Mouse (Mus musculus): ENCODE results near the gene Dync2li1. TPM values are rescaled to one million over a fixed set of nuclear protein-coding genes. Genes with fewer than 3 reads are reported as not detected.

Dync2li1 gene
- total and polyA plus RNA-seq, 3 experiments, result 0.08 TPM; not detected in 2

DNA sequence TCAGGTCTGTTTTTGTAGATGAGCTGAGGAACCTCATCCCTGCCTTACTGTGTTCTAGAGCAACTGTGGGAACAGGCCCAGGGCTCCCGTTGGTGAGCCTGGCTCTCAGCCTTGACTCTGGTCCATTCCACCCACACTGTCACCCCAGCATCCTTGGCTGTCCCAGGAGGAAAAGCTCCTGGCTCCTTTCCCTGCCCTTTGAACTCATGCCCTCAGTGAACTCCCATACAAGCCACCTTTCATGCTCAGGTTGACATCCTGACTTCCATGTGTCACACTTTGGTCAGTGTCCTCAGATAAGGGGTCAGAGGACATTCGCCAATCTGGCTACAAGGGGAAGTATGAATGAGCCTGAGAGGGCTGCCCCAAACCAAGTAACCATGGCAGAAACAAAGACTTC is 67.4 kb downstream of the Dync2li1 start:
- Histone ChIP-seq H3K79me2 (ENCODE audit: control insufficient read depth, insufficient read depth, low read length, poor library complexity) (no peaks in the 10 kb centered on the region), H3K4me3 (ENCODE audit: control insufficient read depth in 1 of 2, insufficient read depth in 1 of 2, low read depth in 2 of 2, low read length in 2 of 2) (no peak overlapping the region), H3K4me1 (ENCODE audit: control insufficient read depth in 1 of 2, insufficient read depth in 2 of 2, low read length in 2 of 2) (no peaks in the 10 kb centered on the region), H3K9ac (ENCODE audit: control insufficient read depth, low read depth, low read length, poor library complexity, severe bottlenecking) (no peak overlapping the region), H3K9me3 (replicated peaks; ENCODE audit: insufficient read depth, low read length) (no peaks in the 10 kb centered on the region), H3K27me3 (ENCODE audit: control insufficient read depth in 1 of 2, insufficient read depth in 2 of 2, low read length in 2 of 2) (peaks cover 3 to 7% of the 10 kb centered on the region in 2 experiments; a peak in 3 of 4 replicates), H3K27ac (ENCODE audit: control insufficient read depth, low read depth, low read length) (no peak overlapping the region), H3K36me3 (ENCODE audit: control insufficient read depth in 1 of 2, insufficient read depth in 2 of 2, low read length in 2 of 2) (no peaks in the 10 kb centered on the region)
- DNase-seq (ENCODE audit: low read depth, low spot score), result no peak
- no peak for TF ChIP-seq KAT2A (conservative IDR thresholded peaks at IDR 0.05; ENCODE audit: low read depth, low read length)
- no peak for TF ChIP-seq CTCF (IDR thresholded peaks at IDR 0.05 in 2 of 3, conservative IDR thresholded peaks at IDR 0.05 in 1 of 3; ENCODE audit: control insufficient read depth in 1 of 3, insufficient read depth in 1 of 3, low read depth in 2 of 3, low read length in 3 of 3, poor library complexity in 1 of 3, severe bottlenecking in 1 of 3)
- no peak for TF ChIP-seq SMC3 (IDR thresholded peaks at IDR 0.05; ENCODE audit: low read depth, low read length)
- no peak for TF ChIP-seq TAL1 (IDR thresholded peaks at IDR 0.05; ENCODE audit: low read length)
- no peak for TF ChIP-seq CHD1 (IDR thresholded peaks at IDR 0.05; ENCODE audit: low read depth, low read length)
- no peak for TF ChIP-seq MAFK (IDR thresholded peaks at IDR 0.05; ENCODE audit: borderline replicate concordance, low read depth, low read length)
- no peak for TF ChIP-seq ELF1 (IDR thresholded peaks at IDR 0.05; ENCODE audit: low read depth, low read length)
- TF ChIP-seq ZC3H11A (IDR thresholded peaks at IDR 0.05; ENCODE audit: low read depth, low read length), result no peak
- TF ChIP-seq POLR2AphosphoS5 (IDR thresholded peaks at IDR 0.05; ENCODE audit: borderline replicate concordance, low read depth, low read length), result no peak
- no peak for TF ChIP-seq ZMIZ1 (IDR thresholded peaks at IDR 0.05; ENCODE audit: low read depth, low read length)
- TF ChIP-seq TCF12 (IDR thresholded peaks at IDR 0.05; ENCODE audit: low read depth, low read length), result no peak
- TF ChIP-seq ZKSCAN1 (IDR thresholded peaks at IDR 0.05; ENCODE audit: low read depth, low read length), result no peak
- TF ChIP-seq NELFE (IDR thresholded peaks at IDR 0.05; ENCODE audit: low read depth, low read length), result no peak
- TF ChIP-seq UBTF (IDR thresholded peaks at IDR 0.05; ENCODE audit: borderline replicate concordance, insufficient read depth, low read depth, low read length), result no peak
- no peak for TF ChIP-seq MYB (IDR thresholded peaks at IDR 0.05; ENCODE audit: low read depth, low read length)
- no peak for TF ChIP-seq TBP (IDR thresholded peaks at IDR 0.05; ENCODE audit: low read depth, low read length)
- no peak for TF ChIP-seq CHD2 (IDR thresholded peaks at IDR 0.05; ENCODE audit: low read length)
- no peak for TF ChIP-seq USF1 (IDR thresholded peaks at IDR 0.05; ENCODE audit: low read depth, low read length)

DNA sequence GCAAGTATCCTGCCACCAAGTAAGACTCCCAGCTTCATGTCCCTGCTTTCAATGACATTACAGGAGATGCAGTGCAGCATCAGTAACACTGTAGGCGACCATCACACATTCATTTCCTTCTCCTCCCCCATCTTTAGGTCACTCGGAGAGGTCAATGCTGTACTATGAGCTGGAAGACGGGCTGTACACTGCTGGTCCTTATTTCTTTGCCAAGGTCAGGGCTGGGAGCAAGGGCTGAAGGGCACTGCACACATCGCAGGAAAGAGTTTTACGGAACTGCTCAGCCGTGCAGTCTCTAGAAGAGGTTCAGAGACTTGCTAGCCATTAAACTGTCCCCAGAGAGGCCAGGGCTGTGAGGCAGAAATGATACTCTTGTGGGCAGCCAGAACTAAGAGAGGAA is 70.2 kb downstream of the Dync2li1 start:
- Histone ChIP-seq H3K27me3 (ENCODE audit: control insufficient read depth in 1 of 2, insufficient read depth in 2 of 2, low read length in 2 of 2) (peaks cover 0 to 2% of the 10 kb centered on the region in 2 experiments; a peak in 1 of 4 replicates), H3K36me3 (ENCODE audit: control insufficient read depth in 1 of 2, insufficient read depth in 2 of 2, low read length in 2 of 2) (no peaks in the 10 kb centered on the region), H3K9me3 (replicated peaks; ENCODE audit: insufficient read depth, low read length) (no peaks in the 10 kb centered on the region), H3K79me2 (ENCODE audit: control insufficient read depth, insufficient read depth, low read length, poor library complexity) (no peaks in the 10 kb centered on the region), H3K9ac (ENCODE audit: control insufficient read depth, low read depth, low read length, poor library complexity, severe bottlenecking) (no peak overlapping the region), H3K4me3 (ENCODE audit: control insufficient read depth in 1 of 2, insufficient read depth in 1 of 2, low read depth in 2 of 2, low read length in 2 of 2) (no peak overlapping the region), H3K27ac (ENCODE audit: control insufficient read depth, low read depth, low read length) (no peak overlapping the region), H3K4me1 (ENCODE audit: control insufficient read depth in 1 of 2, insufficient read depth in 2 of 2, low read length in 2 of 2) (no peaks in the 10 kb centered on the region)
- no peak for TF ChIP-seq SMC3 (IDR thresholded peaks at IDR 0.05; ENCODE audit: low read depth, low read length)
- TF ChIP-seq E2F4 (IDR thresholded peaks at IDR 0.05; ENCODE audit: borderline replicate concordance, low read depth, low read length), result no peak
- no peak for TF ChIP-seq KAT2A (conservative IDR thresholded peaks at IDR 0.05; ENCODE audit: low read depth, low read length)
- TF ChIP-seq NELFE (IDR thresholded peaks at IDR 0.05; ENCODE audit: low read depth, low read length), result no peak
- no peak for TF ChIP-seq UBTF (IDR thresholded peaks at IDR 0.05; ENCODE audit: borderline replicate concordance, insufficient read depth, low read depth, low read length)
- no peak for TF ChIP-seq USF1 (IDR thresholded peaks at IDR 0.05; ENCODE audit: low read depth, low read length)
- TF ChIP-seq MAFK (IDR thresholded peaks at IDR 0.05; ENCODE audit: borderline replicate concordance, low read depth, low read length), result no peak
- TF ChIP-seq GABPA (IDR thresholded peaks at IDR 0.05; ENCODE audit: low read depth, low read length), result no peak
- TF ChIP-seq POLR2A (IDR thresholded peaks at IDR 0.05; ENCODE audit: control insufficient read depth in 1 of 2, insufficient read depth in 1 of 2, low read depth in 1 of 2, low read length in 2 of 2, poor library complexity in 1 of 2), result no peak
- no peak for TF ChIP-seq CHD1 (IDR thresholded peaks at IDR 0.05; ENCODE audit: low read depth, low read length)
- no peak for TF ChIP-seq TAL1 (IDR thresholded peaks at IDR 0.05; ENCODE audit: low read length)
- no peak for TF ChIP-seq BHLHE40 (IDR thresholded peaks at IDR 0.05; ENCODE audit: borderline replicate concordance, low read depth, low read length)
- no peak for TF ChIP-seq EP300 (IDR thresholded peaks at IDR 0.05; ENCODE audit: low read depth in 1 of 2, low read length in 2 of 2)
- no peak for DNase-seq (ENCODE audit: low read depth, low spot score)

Data from MEL (cell line).